Mouse (Mus musculus): ENCODE measurements around the gene Ireb2. TPM values are rescaled to one million over a fixed set of nuclear protein-coding genes. Genes with fewer than 3 reads are reported as not detected.
"Not testable (repeated sequence)": the region's sequence is repeated elsewhere in the genome, so short reads cannot be mapped to it uniquely, and the experiment has no call there.

Gene Ireb2
- polyA plus RNA-seq, 1 experiment from 2014 or later, result 42.1 TPM

DNA sequence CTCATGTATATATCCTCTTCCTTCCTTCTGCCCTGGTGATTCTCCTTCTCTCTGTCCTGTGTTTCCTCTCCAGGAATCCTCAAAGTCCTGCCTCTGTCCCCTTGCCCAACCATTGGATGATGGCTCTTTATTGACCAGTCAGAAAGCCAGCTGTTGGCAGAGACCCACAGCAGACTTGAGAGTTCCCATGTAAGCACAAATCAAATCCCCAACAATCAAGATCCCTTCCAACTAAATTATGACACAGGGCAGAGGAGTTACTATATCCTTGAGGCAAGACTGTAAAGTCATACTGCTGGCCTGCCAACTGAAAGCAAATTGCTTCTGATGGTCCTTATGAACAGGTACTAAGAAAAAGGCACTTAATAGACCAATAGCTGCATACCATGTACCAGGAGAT, 15.4 kb upstream of the Ireb2 start:
- Histone ChIP-seq H3K36me3 (no peaks in the 10 kb centered on the region), H3K9me3 (replicated peaks) (no peaks in the 10 kb centered on the region), H3K27ac (replicated peaks) (no peak overlapping the region), H3K4me3 (no peak overlapping the region), H3K27me3 (ENCODE audit: low read depth, poor library complexity, severe bottlenecking) (no peaks in the 10 kb centered on the region), H3K4me1 (no peaks in the 10 kb centered on the region)
- no peak for DNase-seq (ENCODE audit: low spot score)

DNA sequence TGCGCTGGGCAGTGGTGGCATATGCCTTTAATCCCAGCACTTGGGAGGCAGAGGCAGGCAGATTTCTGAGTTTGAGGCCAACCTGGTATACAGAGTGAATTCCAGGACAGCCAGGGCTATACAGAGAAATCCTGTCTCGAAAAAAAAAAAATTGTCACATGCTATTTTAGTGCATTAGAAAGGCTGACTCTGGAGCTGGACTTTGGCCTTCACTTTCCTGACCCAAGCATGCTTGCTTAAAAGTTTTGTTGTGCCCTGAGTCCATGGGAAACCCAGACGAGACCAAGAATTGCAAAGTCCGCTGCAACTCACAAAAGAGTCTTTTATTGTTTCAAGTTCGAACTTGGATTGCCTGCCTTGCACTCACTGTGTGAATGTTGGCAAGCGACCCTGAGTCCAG, 10.6 kb upstream of the Ireb2 start:
- H3K9me3 ChIP-seq (replicated peaks), result not testable (repeated sequence)
- 84% methylated on average over 6 of the region's 6 CpGs for WGBS

DNA sequence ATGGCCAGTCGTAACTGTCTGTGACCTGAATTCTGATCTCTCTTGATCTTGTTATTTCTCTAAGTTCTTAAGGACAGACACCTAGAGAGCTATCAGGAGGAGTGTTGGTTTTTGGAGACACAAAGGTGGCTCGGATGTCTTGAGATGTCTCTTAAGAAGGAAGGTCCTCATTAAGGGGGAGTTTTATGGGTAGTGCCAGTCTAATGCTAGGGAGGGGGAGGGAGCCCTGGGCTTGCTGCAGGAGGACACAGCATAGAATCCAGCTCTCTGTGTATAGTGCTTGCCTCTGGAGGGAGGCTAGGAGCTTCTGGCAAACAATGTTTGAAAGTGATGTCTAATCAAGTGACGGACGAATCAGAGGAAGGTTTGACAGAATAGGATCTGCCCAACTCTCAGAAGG, 10.0 kb upstream of the Ireb2 start:
- Histone ChIP-seq H3K4me3 (no peak overlapping the region), H3K4me1 (peaks cover 8% of the 10 kb centered on the region), H3K9me3 (replicated peaks) (no peaks in the 10 kb centered on the region), H3K36me3 (no peaks in the 10 kb centered on the region), H3K27me3 (ENCODE audit: low read depth, poor library complexity, severe bottlenecking) (no peaks in the 10 kb centered on the region; the same call in 1 of the 2 replicates), H3K27ac (replicated peaks) (no peak overlapping the region)
- WGBS, result 78% methylated on average over 4 of the region's 4 CpGs
- no peak for DNase-seq (ENCODE audit: low spot score)

More for the DNA sequence above, 10.6 kb upstream of the Ireb2 start:
- not testable (repeated sequence) for H3K27ac ChIP-seq (replicated peaks); H3K27me3 ChIP-seq (ENCODE audit: low read depth, poor library complexity, severe bottlenecking); H3K4me3 ChIP-seq; H3K36me3 ChIP-seq; H3K4me1 ChIP-seq; DNase-seq (ENCODE audit: low spot score)

DNA sequence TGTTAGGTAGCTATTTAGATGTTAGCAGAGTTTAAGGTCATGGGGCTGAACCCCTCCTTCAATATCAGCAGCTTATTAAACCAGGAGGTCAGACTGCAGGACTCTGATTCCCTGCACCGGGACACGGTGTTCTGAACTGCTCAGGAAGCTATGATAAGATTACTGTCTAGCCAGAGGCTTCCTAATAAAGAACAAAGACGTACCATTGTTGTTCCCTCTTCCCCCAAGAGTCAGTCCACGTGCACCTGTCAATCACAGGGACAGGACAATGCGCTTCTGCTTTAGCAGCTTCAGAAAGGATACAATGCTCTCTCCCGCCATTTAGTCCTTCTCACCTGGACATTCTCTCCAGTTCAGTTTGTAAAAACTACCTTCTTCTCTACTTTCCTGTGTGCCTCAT, 8.0 kb upstream of the Ireb2 start:
- Histone ChIP-seq H3K4me1 (peaks cover 8% of the 10 kb centered on the region), H3K27ac (replicated peaks) (no peak overlapping the region), H3K4me3 (no peak overlapping the region), H3K27me3 (ENCODE audit: low read depth, poor library complexity, severe bottlenecking) (no peaks in the 10 kb centered on the region; the same call in 1 of the 2 replicates), H3K9me3 (replicated peaks) (no peaks in the 10 kb centered on the region), H3K36me3 (no peaks in the 10 kb centered on the region)
- WGBS, result 38% methylated on average over 6 of the region's 6 CpGs
- no peak for DNase-seq (ENCODE audit: low spot score)

DNA sequence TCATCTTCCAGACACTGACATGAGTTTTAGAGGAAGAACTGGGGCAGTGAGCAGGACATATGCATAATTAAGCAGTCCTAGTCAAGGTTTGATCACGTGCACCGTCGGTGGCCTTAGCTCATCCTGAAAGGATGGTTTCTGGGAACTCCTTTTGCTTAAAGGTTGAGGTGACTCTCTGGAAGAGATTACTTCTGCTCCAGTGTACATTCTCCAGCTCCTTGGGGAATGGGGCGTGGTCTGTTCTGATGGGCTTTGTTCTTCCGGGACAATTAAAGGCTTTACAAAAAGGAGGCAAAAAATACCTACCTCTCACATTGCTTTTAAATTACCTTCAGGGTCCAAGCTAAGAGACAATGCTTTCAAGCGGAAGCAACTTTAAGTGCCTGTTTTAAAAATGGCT, 7.5 kb upstream of the Ireb2 start:
- Histone ChIP-seq H3K4me3 (no peak overlapping the region), H3K4me1 (peaks cover 11% of the 10 kb centered on the region), H3K36me3 (no peaks in the 10 kb centered on the region), H3K27me3 (ENCODE audit: low read depth, poor library complexity, severe bottlenecking) (no peaks in the 10 kb centered on the region; the same call in 1 of the 2 replicates), H3K9me3 (replicated peaks) (no peaks in the 10 kb centered on the region), H3K27ac (replicated peaks) (no peak overlapping the region)
- no peak for DNase-seq (ENCODE audit: low spot score)
- WGBS, result 79% methylated on average over 6 of the region's 6 CpGs

DNA sequence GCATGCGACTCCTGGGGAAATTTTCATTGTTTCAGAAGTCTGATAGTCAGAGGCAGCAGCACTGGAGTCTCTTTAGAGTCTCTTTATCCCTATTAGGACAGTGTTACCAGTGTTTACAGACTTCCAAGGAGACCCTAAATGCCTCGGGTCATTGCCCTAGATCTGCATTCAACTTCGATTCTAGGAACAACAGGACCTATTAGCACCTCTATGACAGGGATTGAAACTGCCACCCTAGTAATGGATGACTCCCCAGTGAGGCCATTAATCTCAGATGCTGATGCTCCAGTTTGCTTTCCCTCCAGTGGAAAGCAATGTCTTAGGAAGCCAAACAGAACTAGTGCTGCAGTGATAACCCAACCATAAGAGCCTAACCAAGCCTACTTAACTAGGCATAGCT, 6.1 kb upstream of the Ireb2 start:
- H3K36me3 ChIP-seq, result no peaks in the 10 kb centered on the region
- no peak overlapping the region for H3K27ac ChIP-seq (replicated peaks)
- no peak overlapping the region for H3K4me3 ChIP-seq
- H3K9me3 ChIP-seq (replicated peaks), result no peaks in the 10 kb centered on the region
- H3K27me3 ChIP-seq (ENCODE audit: low read depth, poor library complexity, severe bottlenecking), result no peaks in the 10 kb centered on the region; the same call in 1 of the 2 replicates
- WGBS, result 53% methylated on average over 3 of the region's 3 CpGs
- no peak for DNase-seq (ENCODE audit: low spot score)
- peaks cover 14% of the 10 kb centered on the region for H3K4me1 ChIP-seq

DNA sequence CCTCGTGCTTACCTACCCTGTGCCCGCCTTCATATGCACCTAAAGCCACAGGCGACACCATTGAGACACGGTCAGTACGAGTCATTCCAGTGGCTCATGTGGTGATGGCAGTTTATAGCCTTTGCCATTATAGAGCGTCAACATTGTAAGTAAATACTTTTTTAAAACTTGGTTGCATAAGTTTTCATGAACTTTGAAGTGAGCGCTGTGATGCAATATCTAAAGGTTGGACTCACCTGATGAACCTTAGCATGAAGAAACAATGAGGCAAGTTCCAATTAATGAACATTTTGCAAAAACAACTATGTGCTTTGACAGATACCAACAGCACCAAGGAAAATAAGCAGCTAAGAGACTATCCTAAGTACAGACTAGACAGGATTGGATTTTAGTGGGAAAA, 3.1 kb upstream of the Ireb2 start:
- no peak overlapping the region for H3K4me3 ChIP-seq
- no peaks in the 10 kb centered on the region for H3K27me3 ChIP-seq (ENCODE audit: low read depth, poor library complexity, severe bottlenecking)
- DNase-seq (ENCODE audit: low spot score), result no peak
- peaks cover 8% of the 10 kb centered on the region for H3K36me3 ChIP-seq
- peaks cover 28% of the 10 kb centered on the region for H3K4me1 ChIP-seq
- 93% methylated on average over 7 of the region's 7 CpGs for WGBS
- H3K27ac ChIP-seq (replicated peaks), result no peak overlapping the region
- H3K9me3 ChIP-seq (replicated peaks), result no peaks in the 10 kb centered on the region

DNA sequence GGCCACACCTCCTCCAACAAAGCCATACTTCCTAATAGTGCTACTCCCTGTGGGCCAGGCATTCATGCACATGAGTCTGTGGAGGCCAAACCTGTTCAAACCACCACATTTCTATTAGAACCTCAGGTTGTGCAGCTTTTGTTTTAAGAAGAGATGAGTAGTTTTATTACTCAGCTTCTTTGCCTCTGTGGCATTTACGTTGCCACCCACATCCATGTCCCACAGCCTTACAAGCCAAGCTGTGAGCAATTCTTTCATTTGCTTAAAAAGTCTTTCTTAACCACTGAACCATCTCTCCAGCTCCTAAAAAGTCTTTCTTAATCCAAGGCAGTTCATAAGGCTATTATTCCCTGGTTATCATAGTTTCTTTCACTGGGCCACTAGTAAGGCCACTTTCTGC, 15.2 kb downstream of the Ireb2 start:
- H3K9me3 ChIP-seq (replicated peaks), result no peaks in the 10 kb centered on the region
- H3K27me3 ChIP-seq (ENCODE audit: low read depth, poor library complexity, severe bottlenecking), result no peaks in the 10 kb centered on the region
- H3K4me3 ChIP-seq, result no peak overlapping the region
- WGBS, result 100% methylated on average over 1 of the region's 1 CpGs
- no peaks in the 10 kb centered on the region for H3K4me1 ChIP-seq
- H3K27ac ChIP-seq (replicated peaks), result no peak overlapping the region
- no peak for DNase-seq (ENCODE audit: low spot score)
- peaks cover 97% of the 10 kb centered on the region for H3K36me3 ChIP-seq

DNA sequence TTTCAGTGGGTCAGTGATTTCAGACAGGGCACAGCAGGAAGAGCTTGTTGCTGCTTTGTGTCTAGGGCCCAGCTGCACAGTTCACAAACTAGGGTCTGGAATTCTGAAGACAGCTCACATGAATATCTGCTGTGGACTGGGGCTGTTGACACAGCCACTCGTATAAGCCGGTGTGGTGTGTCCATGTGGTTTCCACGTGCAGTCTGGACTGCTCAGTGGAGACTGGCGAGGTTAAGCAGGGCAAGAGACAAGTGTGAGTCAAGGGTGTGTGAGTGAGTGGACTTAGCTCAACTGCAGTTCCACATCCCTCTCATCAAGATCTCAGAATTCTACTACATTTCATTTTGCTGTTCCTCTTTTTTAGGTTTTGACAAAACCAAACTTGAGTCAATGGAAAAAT, 28.5 kb downstream of the Ireb2 start:
- peaks cover 96% of the 10 kb centered on the region for H3K36me3 ChIP-seq
- H3K4me1 ChIP-seq, result no peaks in the 10 kb centered on the region
- no peak overlapping the region for H3K27ac ChIP-seq (replicated peaks)
- no peak for DNase-seq (ENCODE audit: low spot score)
- no peaks in the 10 kb centered on the region for H3K9me3 ChIP-seq (replicated peaks)
- no peak overlapping the region for H3K4me3 ChIP-seq
- WGBS, result 88% methylated on average over 4 of the region's 4 CpGs
- no peaks in the 10 kb centered on the region for H3K27me3 ChIP-seq (ENCODE audit: low read depth, poor library complexity, severe bottlenecking)

DNA sequence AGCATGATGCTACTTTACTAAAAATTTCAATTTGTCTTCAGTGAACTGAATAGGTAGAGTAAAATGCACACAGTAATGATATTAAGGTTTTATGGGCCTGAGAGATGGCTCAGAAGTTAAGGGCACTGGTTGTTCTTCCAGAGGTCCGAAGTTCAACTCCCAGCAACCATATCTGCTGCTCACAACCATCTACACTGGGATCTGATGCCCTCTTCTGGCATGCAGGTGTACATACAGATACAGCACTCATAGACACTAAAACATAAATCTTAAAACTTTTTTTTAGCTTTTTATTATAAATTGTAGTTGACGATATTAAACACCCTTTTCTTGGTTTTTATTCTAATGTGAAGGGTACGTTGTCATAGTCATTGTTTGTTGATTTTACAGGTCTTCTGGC, 33.5 kb downstream of the Ireb2 start:
- Histone ChIP-seq H3K9me3 (replicated peaks) (no peaks in the 10 kb centered on the region), H3K4me3 (no peak overlapping the region), H3K27ac (replicated peaks) (no peak overlapping the region), H3K4me1 (no peaks in the 10 kb centered on the region), H3K36me3 (peaks cover 97% of the 10 kb centered on the region), H3K27me3 (ENCODE audit: low read depth, poor library complexity, severe bottlenecking) (no peaks in the 10 kb centered on the region)
- DNase-seq (ENCODE audit: low spot score), result no peak
- WGBS, result 92% methylated on average over 3 of the region's 3 CpGs

DNA sequence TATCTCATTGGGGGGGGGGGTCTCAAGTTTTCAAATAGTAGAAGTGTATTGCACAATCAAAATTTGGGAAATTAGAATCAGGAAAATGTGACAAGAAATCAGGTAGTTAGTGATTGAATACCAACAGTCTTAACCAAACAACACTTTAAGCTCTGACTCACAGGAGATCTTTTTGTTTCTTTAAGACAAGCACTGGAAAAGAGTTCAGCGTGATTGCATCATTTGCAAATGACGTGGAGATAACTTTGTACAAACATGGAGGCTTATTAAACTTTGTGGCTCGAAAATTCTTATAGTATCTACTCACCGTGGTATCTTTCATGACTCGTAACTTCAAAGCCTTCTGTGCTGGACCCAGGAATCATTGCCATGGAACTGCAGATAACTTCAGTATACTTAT, 45.9 kb downstream of the Ireb2 start:
- 94% methylated on average over 5 of the region's 5 CpGs for WGBS
- DNase-seq (ENCODE audit: low spot score), result no peak
- Histone ChIP-seq H3K36me3 (peaks cover 80% of the 10 kb centered on the region), H3K27ac (replicated peaks) (no peak overlapping the region), H3K9me3 (replicated peaks) (no peaks in the 10 kb centered on the region), H3K4me3 (no peak overlapping the region), H3K27me3 (ENCODE audit: low read depth, poor library complexity, severe bottlenecking) (no peaks in the 10 kb centered on the region), H3K4me1 (no peaks in the 10 kb centered on the region)

DNA sequence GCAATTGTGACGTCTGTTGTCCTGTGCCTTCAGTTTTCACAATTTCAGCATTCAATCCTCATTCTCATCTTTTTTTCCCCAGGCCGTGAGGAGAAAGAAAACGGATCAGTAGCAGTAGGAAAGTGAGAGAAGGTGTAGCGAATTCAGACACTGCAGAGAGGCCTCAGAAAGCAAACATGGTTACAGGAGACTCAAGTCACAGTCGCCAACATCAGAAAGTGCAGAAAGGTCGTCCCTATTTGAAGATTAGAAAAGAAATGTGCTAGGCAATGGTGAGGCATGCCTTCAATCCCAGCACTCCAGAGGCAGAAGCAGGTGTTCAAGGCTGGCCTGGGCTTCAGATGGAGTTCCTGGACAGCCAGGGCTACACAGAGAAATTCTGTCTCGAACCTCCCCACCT, 52.0 kb downstream of the Ireb2 start:
- WGBS, result 73% methylated on average over 7 of the region's 7 CpGs
- Histone ChIP-seq H3K4me3 (no peak overlapping the region), H3K36me3 (peaks cover 20% of the 10 kb centered on the region), H3K4me1 (peaks cover 9% of the 10 kb centered on the region), H3K9me3 (replicated peaks) (no peaks in the 10 kb centered on the region; the same call in 1 of the 2 replicates), H3K27ac (replicated peaks) (no peak overlapping the region), H3K27me3 (ENCODE audit: low read depth, poor library complexity, severe bottlenecking) (no peaks in the 10 kb centered on the region)
- no peak for DNase-seq (ENCODE audit: low spot score)

DNA sequence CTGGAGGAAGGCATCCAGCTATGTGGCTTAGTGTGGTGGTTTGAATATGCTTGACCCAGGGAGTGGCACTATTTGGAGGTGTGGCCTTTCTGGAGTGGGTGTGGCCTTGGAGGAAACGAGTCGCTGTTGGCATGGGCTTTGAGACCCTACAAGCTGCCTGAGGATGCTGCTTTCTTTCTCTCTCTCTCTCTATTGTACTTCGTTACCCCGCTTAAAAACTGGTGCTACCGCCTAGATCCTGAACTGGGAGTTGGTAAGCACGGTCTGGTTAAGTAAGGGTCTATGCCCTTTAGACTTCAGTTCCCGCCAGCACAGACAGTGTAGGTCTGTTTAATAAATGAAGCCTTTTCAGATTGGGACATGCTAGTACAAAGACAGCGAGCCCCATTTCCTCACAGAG, 52.8 kb downstream of the Ireb2 start:
- peaks cover 12% of the 10 kb centered on the region for H3K36me3 ChIP-seq
- H3K4me3 ChIP-seq, result peak overlapping the region; percentile 78
- peaks cover 9% of the 10 kb centered on the region for H3K4me1 ChIP-seq
- H3K27ac ChIP-seq (replicated peaks), result no peak overlapping the region
- DNase-seq (ENCODE audit: low spot score), result no peak
- H3K9me3 ChIP-seq (replicated peaks), result no peaks in the 10 kb centered on the region; the same call in 1 of the 2 replicates
- no peaks in the 10 kb centered on the region for H3K27me3 ChIP-seq (ENCODE audit: low read depth, poor library complexity, severe bottlenecking)
- WGBS, result 72% methylated on average over 8 of the region's 8 CpGs

DNA sequence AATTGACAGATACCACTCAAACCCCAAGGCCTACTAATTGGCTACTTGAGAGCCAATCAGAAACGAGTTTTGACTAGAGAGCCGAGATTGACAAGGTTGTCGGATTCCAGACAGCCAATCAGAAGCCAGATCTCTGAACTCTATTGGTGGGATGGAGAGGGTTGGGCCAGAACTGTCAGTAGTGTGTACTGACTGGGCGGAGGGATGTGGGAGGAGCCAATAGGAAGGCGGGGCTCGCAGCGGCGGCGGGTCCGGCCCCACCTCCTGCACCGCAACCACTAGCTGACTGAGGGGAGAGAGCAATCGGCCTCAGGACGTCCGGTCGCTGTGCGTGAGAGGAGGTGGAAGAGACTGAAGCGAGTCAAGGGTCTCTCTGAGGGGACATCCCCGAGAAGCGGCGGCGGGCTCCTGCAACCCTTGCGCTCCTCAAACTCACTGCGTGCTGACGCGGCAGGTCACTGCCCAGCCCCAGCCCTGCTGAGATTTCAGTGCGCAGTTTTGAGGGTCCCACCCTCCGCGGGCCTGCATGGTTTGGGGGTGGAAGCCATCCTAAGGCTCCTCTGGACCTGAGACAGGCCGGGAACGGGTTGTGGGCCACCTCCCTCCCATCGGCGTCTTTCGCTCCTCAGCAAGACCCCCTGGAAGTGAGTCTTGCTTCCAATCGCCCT, 53.6 kb downstream of the Ireb2 start, which contains the start of gene Hykk:
Gene Hykk, plus strand, starts transcription at position 274 of the 668 bp plus-strand sequence.
- Histone ChIP-seq H3K9me3 (replicated peaks) (no peaks in the 10 kb centered on the region; the same call in 1 of the 2 replicates), H3K4me1 (peaks cover 9% of the 10 kb centered on the region), H3K36me3 (peaks cover 6% of the 10 kb centered on the region), H3K4me3 (peak within 1 kb of the TSS; percentile 78), H3K27ac (replicated peaks) (peak within 1 kb of the TSS; percentile 83), H3K27me3 (ENCODE audit: low read depth, poor library complexity, severe bottlenecking) (no peaks in the 10 kb centered on the region)
- DNase-seq (ENCODE audit: low spot score), result peak; percentile 92
- under 1% methylated on average over 34 of the region's 34 CpGs for whole genome bisulfite sequencing
